Mouse (Mus musculus) thymus, adult 2 months (tissue): ENCODE results near the gene Pex1. TPM values are rescaled to one million over a fixed set of nuclear protein-coding genes. Genes with fewer than 3 reads are reported as not detected.
A peak's percentile ranks its signal among the peaks of the same experiment; 100 is the strongest.

Experiments
- DNase-seq: peaks from one replicate; pipeline ENCODE4 v3.0.0; 2021
- H3K27ac ChIP-seq: fragments of 200-500 bp; 2 replicates; pipeline ENCODE4 v1.5.1; 2012; ENCODE audit warnings: low read length, control low read depth; ENCODE audit not compliant: control insufficient read depth, insufficient read depth
- H3K27me3 ChIP-seq: fragments of 200-500 bp; 2 replicates; pipeline ENCODE4 v1.6.1; 2012; ENCODE audit warnings: mild to moderate bottlenecking, low read length, moderate library complexity, mixed read lengths; ENCODE audit not compliant: control insufficient read depth, insufficient read depth
- H3K36me3 ChIP-seq: fragments of 200-500 bp; 2 replicates; pipeline ENCODE4 v1.6.1; 2012; ENCODE audit warnings: mild to moderate bottlenecking, low read length, moderate library complexity; ENCODE audit not compliant: control insufficient read depth, insufficient read depth
- H3K4me1 ChIP-seq: fragments of 200-500 bp; replicated peaks from 2 replicates; pipeline ENCODE4 v1.6.1; 2012; ENCODE audit warnings: low read length; ENCODE audit not compliant: control insufficient read depth, insufficient read depth
- H3K4me3 ChIP-seq: fragments of 200-500 bp; 2 replicates; pipeline ENCODE4 v1.5.1; 2012; ENCODE audit warnings: mild to moderate bottlenecking, low read length, control low read depth, moderate library complexity; ENCODE audit not compliant: control insufficient read depth, insufficient read depth
- CTCF ChIP-seq: fragments of 200-500 bp; IDR thresholded peaks from 2 replicates; pipeline ENCODE4 v1.5.1; 2012; ENCODE audit warnings: mild to moderate bottlenecking, control low read depth, low read length, moderate library complexity, borderline replicate concordance; ENCODE audit not compliant: control insufficient read depth, poor library complexity, insufficient read depth; ENCODE audit errors: extremely low read depth
- POLR2A ChIP-seq: fragments of 200-500 bp; IDR thresholded peaks from 2 replicates; pipeline ENCODE4 v1.6.1; 2012; ENCODE audit warnings: mild to moderate bottlenecking, low read length, control low read depth, moderate library complexity; ENCODE audit not compliant: control insufficient read depth, poor library complexity, insufficient read depth; ENCODE audit errors: extremely low read depth
- WGBS: fragments of 180-500 bp; shearing (Covaris S2); methylation state at CpG from one replicate; pipeline ENCODE4 v1.1.7; 2018; 5-methylcytosine and 5-hydroxymethylcytosine counted together
- polyA plus RNA-seq: library from polyadenylated mRNA; depleted of rRNA; stranded (reverse); fragments of >200 nt; gene quantifications from 2 replicates; pipeline ENCODE4 v1.2.3, GENCODE M21; 2012

Gene Pex1
- polyA plus RNA-seq, 1 experiment = 10.2 TPM

DNA sequence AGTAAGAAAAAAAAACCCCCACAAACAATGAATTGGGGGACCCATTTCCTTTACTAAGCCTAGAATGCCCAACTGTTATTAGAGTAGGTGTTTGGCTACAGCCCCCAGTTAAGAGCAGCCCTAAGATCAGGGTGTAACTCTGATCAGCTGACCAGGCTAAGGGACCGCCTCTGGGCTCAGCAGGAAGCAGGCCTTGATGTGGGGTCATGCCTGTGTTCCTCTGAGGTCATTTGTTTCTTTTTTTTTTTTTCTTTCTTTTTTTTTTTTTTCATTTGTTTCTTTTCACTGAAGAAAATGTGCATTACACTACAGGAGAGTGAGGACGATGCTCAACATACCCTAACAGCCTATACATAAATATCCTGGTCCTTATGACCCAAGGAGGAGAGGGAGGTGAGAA, 17.9 kb upstream of the Pex1 start:
- Histone ChIP-seq H3K4me3 (no peak overlapping the region), H3K27me3 (no peaks in the 10 kb centered on the region), H3K36me3 (peaks cover 75% of the 10 kb centered on the region), H3K27ac (no peak overlapping the region), H3K4me1 (no peaks in the 10 kb centered on the region)
- TF ChIP-seq POLR2A (no peak), CTCF (no peak)
- DNase-seq = no peak
- 96% methylated on average over 2 of the region's 2 CpGs for WGBS

DNA sequence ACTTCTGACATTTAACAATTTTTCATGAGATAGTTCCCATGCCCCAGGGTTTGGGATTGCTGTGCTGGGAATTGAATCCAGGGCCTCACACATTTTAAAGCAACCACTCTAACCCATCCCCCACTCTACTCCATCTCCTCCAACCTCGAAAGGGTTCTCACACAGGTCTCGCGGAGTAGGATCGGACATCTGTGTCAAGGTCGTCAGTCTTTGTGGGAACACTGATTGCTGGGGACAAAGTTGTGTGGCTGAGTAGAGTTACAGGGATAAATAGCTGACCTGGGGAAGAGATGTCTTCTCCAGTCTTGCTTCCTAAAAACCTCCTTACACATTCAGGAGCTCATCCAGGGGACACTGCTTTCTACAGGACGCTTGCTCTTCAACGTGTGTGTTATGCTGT, 16.8 kb upstream of the Pex1 start:
- H3K27ac ChIP-seq = no peak overlapping the region
- H3K27me3 ChIP-seq = no peaks in the 10 kb centered on the region
- peaks cover 76% of the 10 kb centered on the region for H3K36me3 ChIP-seq
- TF ChIP-seq POLR2A (no peak), CTCF (no peak)
- H3K4me3 ChIP-seq = no peak overlapping the region
- DNase-seq = no peak
- no peaks in the 10 kb centered on the region for H3K4me1 ChIP-seq
- WGBS = 98% methylated on average over 7 of the region's 7 CpGs

DNA sequence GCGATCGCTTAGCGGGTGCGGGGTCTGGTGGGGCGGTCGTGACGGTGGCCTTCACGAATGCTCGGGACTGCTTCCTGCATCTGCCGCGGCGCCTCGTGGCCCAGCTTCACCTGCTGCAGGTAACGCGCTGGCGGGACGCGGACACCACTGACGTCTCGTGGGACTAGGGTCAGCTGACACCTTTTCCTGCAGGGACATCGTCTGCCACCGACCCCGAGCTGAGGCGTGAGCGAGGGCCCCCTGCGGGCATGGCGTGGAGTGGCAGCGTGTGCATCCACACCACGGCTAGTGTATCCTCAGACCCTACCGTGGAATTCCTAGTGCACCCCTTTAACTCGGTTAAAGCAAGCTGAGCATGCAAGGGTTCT, 517 bp downstream of the Pex1 start, which contains the start of gene Rbm48:
TSS of gene Rbm48 (minus strand) at position 187 of the 368 bp plus-strand sequence.
- H3K36me3 ChIP-seq = peaks cover under 1% of the 10 kb centered on the region; the same call in 1 of the 2 replicates
- H3K4me3 ChIP-seq = peak within 1 kb of the TSS; percentile 80
- DNase-seq = peak; percentile 83
- WGBS = under 1% methylated on average over 31 of the region's 31 CpGs
- peaks cover 4% of the 10 kb centered on the region for H3K4me1 ChIP-seq
- peak within 1 kb of the TSS; percentile 19; the same call in 1 of the 2 replicates for H3K27ac ChIP-seq
- no peaks in the 10 kb centered on the region for H3K27me3 ChIP-seq
- TF ChIP-seq POLR2A (no peak), CTCF (peak; percentile 33; the same call in 1 of the 2 replicates)

DNA sequence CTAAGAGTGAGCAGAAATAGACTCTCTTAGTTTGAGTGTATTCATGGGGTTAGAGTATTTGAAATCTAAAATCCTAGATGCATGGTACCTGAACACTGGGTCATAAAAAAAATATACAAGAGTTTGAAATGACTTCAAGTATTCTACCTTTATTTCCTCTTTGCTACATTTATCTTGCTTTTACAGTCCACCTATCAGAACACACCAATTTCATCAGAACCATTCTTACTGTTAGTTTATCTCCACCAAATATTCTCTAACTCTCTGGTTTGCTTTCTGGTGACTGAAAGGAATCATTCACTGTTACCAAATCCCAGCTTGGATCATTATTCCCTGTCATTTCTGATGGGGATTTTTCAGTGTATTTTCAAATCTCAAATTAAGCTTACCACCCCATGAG, 1.3 kb downstream of the Pex1 start:
- DNase-seq = no peak
- H3K36me3 ChIP-seq = no peaks in the 10 kb centered on the region
- H3K4me3 ChIP-seq = no peak overlapping the region
- H3K27me3 ChIP-seq = no peaks in the 10 kb centered on the region
- no peak overlapping the region for H3K27ac ChIP-seq
- TF ChIP-seq CTCF (no peak), POLR2A (no peak)
- H3K4me1 ChIP-seq = peaks cover 4% of the 10 kb centered on the region

DNA sequence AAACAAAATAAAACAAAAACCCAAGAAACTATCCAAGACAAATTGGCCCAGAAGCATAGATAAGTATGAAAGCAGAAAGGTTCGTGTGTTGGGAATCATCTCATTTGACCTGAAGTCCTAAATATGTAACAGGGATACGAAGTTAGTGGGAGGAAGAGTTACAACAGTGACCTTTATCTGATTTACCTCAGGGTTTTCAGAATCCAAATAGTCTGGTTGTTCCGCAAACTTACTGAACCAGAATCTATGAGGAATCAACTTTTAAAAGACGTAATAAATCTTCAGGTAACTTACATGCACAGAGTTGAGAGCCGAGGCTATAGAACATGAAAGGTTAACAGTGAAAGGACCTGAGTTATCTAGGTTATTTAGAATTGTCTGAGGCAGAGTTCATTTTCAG, 2.9 kb downstream of the Pex1 start:
- 94% methylated on average over 5 of the region's 5 CpGs for WGBS
- Histone ChIP-seq H3K4me1 (peaks cover 4% of the 10 kb centered on the region), H3K36me3 (no peaks in the 10 kb centered on the region), H3K4me3 (no peak overlapping the region), H3K27ac (no peak overlapping the region), H3K27me3 (no peaks in the 10 kb centered on the region)
- DNase-seq = no peak
- TF ChIP-seq CTCF (no peak), POLR2A (no peak)

DNA sequence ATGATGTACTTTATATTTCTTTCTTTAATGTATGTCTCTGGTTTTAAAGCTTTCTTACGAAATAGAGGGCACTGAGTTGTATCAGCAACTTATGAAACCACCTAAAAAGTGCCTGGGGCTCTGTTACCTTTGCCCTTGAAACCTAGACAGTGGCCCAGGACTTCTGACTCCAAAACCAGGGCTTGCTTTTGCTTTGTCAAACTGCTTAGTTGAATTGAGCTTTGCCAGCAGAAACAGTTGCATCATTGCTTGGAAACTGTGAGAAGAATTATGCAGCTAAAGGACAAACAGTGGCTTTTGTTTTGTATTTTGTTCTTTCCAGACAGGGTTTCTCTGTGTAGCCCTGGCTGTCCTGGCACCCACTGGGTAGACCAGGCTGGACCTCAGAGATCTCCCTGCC, 4.4 kb downstream of the Pex1 start:
- Histone ChIP-seq H3K4me3 (no peak overlapping the region), H3K36me3 (peaks cover 5% of the 10 kb centered on the region; the same call in 1 of the 2 replicates), H3K4me1 (peaks cover 4% of the 10 kb centered on the region), H3K27me3 (no peaks in the 10 kb centered on the region), H3K27ac (no peak overlapping the region)
- TF ChIP-seq CTCF (no peak), POLR2A (no peak)
- DNase-seq = no peak
- WGBS = 86% methylated on average over 1 of the region's 1 CpGs

DNA sequence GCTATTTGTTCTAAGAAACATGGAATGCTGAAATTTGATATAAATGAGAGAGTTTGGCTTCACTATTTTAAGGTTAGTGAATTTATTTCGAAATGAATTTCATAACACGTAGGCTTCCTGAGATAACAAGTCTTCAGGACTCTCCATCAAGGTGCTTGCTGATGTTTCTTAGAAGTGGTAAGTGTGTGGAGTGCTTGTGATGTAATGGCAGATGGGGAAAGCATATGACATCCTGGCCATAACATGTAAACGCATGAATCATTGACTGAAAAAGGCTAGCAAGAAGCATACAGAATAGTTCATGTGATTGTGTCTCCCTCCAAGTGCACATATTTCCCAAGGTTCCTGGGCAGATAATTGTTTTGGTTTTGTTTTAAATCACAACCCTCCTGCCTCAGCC, 4.9 kb downstream of the Pex1 start:
- no peak overlapping the region for H3K27ac ChIP-seq

More for the DNA sequence above, 4.9 kb downstream of the Pex1 start:
- DNase-seq = no peak
- H3K27me3 ChIP-seq = no peaks in the 10 kb centered on the region
- H3K4me3 ChIP-seq = no peak overlapping the region
- no peak for TF ChIP-seq POLR2A
- TF ChIP-seq CTCF = no peak
- peaks cover 4% of the 10 kb centered on the region for H3K4me1 ChIP-seq
- WGBS = 91% methylated on average over 3 of the region's 3 CpGs
- H3K36me3 ChIP-seq = peaks cover 9% of the 10 kb centered on the region; the same call in 1 of the 2 replicates
